Mouse (Mus musculus) 3134 (cell line): ENCODE results near the gene Tbx4.

Source experiments
- DNase-seq: peaks from one replicate; pipeline ENCODE4 v3.0.0-alpha.2; 2011; ENCODE audit warnings: low spot score; ENCODE audit not compliant: insufficient read length; ENCODE audit errors: extremely low read depth

Tbx4 gene

GRCm38 (mm10) chr11:85894731-85895545 lies 8.7 kb downstream of the Tbx4 start:
- no peak for DNase-seq

DNA sequence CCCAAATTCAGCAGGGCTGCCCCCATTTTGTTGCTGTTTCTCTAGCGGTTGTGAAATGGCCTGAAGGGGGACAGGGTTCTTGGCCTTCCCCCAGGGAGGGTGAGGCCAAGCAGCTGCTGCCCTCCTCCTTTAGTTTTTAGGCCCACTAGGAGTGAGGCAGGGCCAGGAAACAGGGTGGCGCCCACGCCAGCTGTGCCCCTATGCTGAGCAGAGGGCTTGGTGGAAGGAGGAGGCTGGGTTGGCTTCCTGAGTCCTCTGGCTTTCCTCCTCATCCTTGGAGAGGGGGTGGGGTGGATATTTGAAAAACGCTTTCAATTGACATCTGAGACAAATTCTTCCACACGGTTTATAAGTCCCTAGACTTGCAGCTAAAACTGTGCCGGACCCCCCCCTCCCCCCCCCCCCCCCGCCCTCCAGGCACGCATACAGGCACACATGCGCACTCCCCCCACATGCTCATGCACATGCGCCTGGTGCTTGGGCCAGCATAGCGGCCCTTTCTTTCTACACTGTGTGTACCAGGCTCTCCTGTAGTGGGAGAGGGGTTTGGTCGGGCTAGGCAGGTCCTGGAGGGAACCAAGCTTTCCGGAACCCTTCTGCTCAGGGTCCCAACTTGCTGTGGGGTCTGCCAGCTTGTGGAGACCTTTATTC lies 10.2 kb downstream of the Tbx4 start:
- no peak for DNase-seq

DNA sequence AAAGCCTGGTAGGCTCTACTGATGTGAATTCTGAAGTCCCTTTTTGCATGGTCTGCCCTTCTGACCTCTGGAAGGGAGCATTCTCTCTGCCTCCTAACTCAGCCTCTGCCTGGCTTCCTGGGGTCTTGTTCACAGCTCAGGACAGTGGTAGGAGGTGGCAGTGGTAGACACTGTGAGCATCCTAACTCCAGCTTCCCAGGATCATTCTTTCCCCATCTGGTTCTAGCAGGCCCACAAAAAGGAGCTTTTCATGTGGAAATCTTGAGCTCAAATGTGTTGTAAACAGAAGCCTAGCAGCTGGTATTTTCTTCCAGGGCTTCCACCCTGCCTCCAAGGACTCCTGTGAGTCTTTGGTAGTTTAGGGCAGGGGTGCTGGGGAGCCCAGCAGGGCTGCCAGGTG lies 14.1 kb downstream of the Tbx4 start:
- no peak for DNase-seq

- no peak for DNase-seq
Observed at GRCm38 (mm10) chr11:85909514-85909913, 23.3 kb downstream of the Tbx4 start.

DNA sequence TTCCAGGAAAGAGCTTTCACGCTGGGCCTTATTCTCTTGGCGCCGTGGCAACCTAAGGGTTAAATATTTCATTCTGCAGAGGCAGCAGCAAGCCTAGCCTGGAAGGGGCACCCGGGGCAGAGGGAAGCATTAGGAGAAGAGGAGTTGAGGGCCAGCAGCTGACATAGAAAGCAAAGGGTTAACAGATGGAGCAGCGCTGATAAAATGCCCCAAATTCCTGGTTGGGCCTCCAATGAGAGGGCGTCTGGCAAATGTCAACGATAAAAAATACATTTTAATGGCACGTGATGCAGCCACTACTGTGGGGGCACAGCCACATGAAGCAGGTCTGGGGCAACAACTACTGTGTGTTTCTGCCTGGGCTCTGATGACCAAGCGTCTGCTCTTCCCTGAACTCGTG lies 23.9 kb downstream of the Tbx4 start:
- no peak for DNase-seq

- DNase-seq, result no peak
Observed at GRCm38 (mm10) chr11:85913506-85913905, 27.3 kb downstream of the Tbx4 start.

- DNase-seq, result no peak
Observed at GRCm38 (mm10) chr11:85917091-85917992, 31.1 kb downstream of the Tbx4 start.

GRCm38 (mm10) chr11:85917993-85918325 lies 31.7 kb downstream of the Tbx4 start:
- no peak for DNase-seq

DNA sequence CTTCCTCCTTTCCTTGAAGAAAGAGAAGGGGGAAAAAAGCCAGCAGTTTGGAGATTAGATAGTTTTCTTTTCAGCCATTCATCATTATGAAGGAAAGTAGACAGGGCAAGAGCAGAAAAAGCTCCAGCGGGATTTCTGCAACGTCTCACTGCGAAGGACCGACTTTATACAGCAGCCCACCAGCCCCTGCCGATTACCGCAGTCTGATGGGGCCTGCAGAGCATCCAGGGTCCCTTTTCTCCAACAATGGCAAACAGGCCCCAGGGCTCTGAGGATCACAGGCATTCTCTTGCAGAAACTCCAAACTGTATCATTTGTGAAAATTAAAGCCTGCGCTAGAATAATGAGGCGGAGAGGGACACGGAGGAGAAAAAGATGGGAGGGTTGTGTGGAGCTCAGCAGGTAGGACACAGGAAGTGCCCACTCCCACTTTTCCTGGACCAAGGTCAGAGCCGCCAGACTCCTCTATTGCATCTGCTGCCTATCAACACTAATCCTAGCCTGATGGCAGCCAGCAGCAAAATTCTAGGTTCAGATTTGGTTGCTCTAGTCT lies 32.2 kb downstream of the Tbx4 start:
- no peak for DNase-seq

GRCm38 (mm10) chr11:85925294-85925743 lies 39.1 kb downstream of the Tbx4 start:
- DNase-seq, result peak; percentile 74

DNA sequence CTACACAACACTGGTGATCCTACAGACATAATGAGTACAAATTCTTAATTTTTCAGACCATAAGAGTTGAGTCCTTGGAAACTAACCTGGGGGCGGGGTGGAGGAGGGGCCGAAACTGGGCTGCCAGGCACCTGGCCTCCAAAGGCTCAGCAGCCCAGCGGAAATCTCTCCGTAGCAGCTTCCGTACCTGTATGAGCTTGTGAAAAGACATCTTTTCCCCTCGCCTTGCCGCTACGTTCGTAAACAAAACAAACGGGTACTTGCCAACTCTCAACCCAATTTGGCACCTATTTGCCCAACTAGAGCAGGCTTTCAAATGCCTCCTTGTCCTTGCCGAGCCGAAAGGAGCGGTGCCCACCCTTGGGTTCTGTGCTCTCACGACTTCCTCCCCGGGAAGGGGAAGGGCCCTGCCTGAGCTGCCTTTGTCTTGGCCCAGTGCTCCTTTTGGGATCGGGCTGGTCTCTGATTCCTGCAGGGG lies 40.1 kb downstream of the Tbx4 start:
- no peak for DNase-seq

DNA sequence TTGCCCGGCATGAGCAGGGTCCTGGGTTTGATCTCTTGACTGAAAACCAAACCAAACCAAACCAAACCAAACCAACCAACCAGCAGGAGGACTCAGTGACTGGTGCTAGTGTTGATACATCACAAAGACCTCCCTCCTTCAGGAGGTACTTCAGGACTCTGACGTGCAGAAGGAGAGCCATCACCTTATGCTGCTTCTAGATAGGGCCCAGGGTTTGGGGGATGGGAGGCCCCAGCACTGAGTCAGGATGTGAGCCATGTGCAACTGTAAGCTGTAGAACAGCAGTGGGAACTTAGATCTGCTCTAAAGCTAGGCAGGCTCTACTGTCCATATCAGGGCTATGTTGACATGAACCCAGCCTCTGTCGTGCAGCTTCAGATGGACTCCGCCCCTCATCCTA lies 41.9 kb downstream of the Tbx4 start:
- DNase-seq, result no peak

GRCm38 (mm10) chr11:85929651-85930050 lies 43.4 kb downstream of the Tbx4 start:
- no peak for DNase-seq

DNA sequence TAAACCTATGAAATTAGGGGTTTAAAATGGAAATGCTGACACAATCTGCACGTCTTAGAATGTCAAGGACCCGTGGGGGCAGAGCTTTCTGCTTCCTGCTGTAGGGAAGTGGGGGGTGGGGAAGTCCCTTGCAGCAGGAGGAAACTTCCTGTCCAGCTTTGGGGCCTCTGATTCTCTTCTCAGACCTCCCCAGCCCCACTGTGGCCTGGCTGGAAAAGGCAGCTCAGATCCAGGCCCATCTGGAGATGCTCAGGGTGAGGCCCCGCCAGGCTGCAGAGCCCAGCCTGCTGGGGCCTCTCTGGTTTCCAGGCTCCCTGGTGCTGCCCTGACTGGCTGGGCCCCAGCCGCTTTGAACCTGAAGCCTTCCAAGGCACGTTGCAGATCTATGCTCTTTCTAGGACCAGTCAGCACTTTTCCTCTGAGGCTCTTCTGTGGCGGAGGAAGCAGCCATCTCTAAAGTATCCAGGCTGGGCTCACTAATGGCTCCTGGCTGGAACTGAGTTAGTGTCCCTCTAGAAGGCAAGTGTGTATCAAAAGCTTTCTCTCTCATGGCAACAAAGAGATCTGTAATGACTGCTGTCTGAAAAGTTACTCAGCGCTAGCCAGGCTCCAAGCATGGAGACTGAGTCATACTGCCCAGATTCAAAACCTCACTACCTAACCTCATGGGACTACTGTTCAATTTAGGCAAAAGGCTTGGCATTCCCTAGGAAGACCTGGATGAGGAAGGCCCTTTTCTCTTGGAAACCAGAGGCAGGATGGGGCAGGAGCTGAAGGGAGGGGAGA lies 55.8 kb downstream of the Tbx4 start:
- peak; percentile 65 for DNase-seq

DNA sequence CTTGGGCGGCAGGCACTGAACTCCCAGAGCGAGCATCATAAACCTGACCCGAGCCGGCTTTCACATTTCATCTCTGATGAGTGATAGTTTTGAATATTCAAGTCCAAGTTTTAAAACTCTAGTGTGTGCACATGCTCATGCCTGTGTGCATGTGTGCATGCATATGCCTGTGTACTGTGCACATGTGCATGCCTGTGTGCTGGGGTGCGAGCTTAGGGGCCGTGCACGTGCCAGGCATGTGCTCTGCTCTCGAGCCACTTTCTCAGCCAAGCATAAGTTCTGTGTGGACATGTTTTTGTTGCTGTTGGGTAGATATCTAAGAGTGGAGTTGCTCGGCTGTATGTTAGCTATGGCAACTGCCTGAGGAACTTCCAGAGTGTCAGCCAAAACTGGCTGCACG lies 62.5 kb downstream of the Tbx4 start:
- no peak for DNase-seq

GRCm38 (mm10) chr11:85949749-85950148 lies 63.5 kb downstream of the Tbx4 start:
- no peak for DNase-seq

DNA sequence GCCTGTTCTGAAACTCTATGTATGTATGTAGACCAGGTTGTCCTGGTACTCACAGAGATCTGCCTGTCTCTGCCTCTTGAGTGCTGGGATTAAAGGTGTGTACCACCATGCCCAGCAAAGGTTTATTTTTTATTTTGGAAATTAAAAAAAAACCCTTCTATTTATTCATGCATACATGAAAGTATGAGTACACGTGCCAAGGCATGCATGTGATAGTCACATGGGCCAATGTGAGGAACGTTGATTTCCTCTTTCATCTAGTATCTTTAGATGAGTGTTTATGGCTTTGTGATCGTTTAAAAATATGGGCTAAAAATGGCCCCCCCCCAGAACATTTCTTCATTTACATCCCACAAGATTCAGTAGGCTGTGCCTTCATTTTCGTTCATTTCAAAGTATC lies 66.3 kb downstream of the Tbx4 start:
- no peak for DNase-seq

DNA sequence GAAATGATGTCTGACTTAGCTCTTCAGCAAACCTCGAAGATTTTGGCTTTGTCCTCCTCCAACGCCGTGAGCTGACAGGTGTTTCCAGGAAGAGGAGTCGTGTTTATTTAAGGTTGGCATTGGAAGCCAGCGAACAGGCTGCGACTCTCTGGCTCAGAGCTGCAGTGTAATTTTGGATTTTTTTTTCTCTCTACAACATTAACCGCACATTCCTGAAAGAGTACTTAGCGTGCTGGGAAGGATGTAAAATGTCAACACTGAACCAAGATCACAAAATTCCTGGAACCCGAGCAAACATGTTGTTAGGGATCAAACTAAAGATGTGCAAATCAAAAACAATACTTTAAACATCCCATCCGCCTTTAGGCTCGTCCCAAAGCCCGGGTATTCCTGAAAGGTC lies 69.4 kb downstream of the Tbx4 start:
- DNase-seq, result no peak

DNA sequence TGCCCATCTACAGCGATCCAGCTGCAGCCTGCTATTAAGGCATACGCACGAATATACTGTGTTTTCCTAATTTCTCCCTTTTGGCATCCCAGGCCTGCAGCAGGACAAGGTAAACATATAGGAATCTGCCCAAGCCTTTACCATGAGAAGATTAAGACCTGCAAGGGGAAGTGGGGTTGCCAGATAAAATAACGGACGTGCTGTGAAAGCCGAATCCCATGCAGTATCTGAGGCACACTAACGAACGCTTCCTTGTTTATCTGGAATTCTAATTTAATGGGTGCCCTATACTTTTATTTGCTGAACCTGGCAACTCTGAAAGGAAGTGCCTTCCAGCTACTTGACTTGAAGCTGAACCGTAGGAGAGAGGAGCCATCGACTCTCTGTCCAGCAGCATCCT lies 70.2 kb downstream of the Tbx4 start:
- no peak for DNase-seq
